Mouse (Mus musculus): Measurements from ENCODE around the gene Ppp6r1.

DNA sequence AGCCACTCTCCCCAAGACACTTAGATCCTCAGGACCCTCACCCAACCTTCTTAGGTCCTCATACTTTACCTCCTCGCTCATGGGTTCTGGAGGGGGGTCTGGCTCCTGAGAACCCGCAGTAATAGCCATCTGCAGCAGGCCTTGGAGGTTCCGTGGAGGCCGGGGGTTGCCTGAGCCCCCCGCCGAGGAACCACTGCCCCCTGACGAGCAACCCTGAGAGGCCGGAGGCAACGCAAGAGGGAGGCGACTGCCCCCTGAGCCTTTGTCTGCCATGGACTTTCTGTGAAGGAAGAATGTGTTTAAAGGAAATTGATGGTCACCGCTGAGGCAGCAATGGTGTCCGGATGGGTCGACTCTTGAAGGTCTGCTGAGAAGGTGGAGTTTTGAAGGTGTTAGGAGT lies 25.4 kb upstream of the Ppp6r1 start:
- no peak for TF ChIP-seq CTCF (IDR thresholded peaks at IDR 0.05; ENCODE audit: extremely low read depth, insufficient read depth, low read length)
- no peak for TF ChIP-seq POLR2A (IDR thresholded peaks at IDR 0.05; ENCODE audit: extremely low read depth, insufficient read depth, low read length)

Measured in cortical plate, adult 2 months (tissue).